Mouse (Mus musculus): ENCODE measurements around the gene Map4k1. TPM values are rescaled to one million over a fixed set of nuclear protein-coding genes. Genes with fewer than 3 reads are reported as not detected.

Map4k1 gene
- total RNA-seq (2021), result 1 to 10 TPM; 1.6 to 1.9 TPM

DNA sequence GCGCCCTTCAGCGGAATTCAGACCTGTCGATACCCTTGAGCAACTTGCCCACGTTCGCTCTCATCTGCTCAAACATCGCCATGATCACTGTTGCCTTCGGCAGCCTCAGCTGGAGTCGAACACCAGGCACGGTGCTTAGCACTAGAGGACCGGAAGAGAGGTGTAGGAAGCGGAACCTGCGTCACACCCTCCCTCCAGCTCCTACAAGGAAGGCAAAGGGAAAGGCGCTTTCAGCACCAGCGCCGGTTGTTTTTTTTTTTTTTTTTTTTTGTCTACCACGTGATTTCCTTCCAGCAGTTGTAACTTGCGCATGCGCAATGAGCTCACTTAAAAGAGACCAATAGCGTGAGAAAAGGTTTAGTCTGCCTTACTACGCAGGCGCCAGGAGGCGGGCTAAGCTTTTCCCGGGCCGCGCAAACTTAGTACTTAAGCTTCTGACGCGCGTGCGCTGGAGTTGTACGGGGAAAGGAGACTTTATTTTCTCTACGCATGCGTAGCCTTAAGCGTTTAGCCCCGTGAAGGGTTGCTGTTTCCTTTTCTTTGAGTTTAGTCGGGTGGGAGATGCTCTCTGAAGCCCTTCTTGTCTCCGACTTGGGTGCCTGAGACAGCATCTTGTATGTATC lies at the start of gene Map4k1, which contains the start of gene Eif3k:
Gene Map4k1, plus strand, starts transcription at position 400 of the 623 bp plus-strand sequence.
Gene Eif3k, minus strand, starts transcription at position 214 of the 623 bp plus-strand sequence.
- peak; percentile 94 to 96 for DNase-seq (ENCODE audit: low spot score in 2 of 2)
- intact Hi-C loops (cut with DNase I), result no loop called here

DNA sequence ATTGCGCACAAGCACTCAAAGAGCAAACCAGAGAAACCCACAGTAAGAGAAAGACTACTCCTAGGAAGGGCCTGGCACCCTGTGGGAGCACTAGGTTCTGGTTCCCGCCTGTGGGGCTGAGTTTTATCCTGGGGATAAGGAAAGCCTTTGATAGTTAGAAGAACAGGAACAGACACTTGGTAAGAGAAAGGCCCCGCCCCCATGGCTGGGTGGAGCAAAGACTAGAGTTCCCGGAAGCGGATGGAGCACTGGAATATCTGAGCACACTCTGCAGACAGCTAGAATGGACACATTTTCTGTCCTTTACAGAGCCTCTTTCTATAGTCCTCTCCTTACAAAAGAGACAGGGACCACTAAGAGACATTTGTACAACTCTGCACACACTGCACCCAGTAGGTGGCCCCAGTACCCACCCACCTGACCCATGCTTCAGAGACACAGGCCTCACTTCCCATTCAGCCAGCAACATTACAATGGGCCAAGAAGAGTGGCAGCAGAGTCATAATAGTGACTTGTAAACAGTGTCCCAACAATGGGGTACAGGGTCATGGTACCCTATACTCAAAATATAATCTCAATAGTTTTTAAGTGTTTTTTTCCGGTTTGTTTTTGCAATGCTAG lies 49.3 kb upstream of the Map4k1 start:
- intact Hi-C loops (cut with DNase I), result no loop called here
- no peak for DNase-seq (ENCODE audit: low spot score in 2 of 2)

DNA sequence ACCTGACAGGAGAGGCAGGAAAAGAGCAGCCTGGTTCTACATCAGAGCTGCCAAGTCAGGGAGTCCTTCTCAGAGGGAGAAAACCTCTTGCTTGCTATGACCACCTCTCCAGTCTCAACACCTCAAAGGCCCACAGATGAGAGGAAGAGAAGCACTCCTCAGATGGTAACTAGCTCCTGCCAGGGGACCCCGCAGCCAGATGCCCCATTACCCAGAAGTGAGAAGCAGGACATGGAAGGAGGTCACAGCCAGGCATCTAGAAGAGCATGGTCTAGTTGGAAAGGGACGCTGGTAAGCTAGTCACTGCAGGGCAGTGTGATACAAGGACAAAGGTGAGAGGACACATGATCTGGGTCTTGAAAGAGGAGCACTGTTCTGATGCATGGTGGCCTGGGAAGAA lies 48.0 kb upstream of the Map4k1 start:
- intact Hi-C loops (cut with DNase I), result no loop called here
- no peak for DNase-seq (ENCODE audit: low spot score in 2 of 2)

DNA sequence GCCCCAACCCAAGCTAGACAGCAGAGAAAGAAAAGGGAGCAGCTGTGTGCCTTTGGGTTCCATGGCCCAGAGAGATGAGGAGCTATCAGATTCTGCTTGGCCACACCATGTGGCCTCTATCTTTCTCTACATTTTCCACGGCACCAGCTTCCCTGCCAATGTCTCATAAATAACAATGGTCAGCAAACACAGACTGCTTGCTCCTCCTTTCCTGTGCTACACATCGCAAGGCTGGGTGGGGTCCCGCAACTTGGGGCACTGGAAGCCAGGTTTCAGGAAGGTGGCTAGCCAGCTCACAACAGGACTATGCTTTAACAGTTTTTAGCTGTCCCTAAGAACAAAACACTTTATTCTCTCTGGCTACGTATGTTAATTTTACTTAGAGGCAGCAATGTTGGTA lies 45.1 kb upstream of the Map4k1 start:
- no peak for DNase-seq (ENCODE audit: low spot score in 2 of 2)
- intact Hi-C loops (cut with DNase I), result no loop called here

DNA sequence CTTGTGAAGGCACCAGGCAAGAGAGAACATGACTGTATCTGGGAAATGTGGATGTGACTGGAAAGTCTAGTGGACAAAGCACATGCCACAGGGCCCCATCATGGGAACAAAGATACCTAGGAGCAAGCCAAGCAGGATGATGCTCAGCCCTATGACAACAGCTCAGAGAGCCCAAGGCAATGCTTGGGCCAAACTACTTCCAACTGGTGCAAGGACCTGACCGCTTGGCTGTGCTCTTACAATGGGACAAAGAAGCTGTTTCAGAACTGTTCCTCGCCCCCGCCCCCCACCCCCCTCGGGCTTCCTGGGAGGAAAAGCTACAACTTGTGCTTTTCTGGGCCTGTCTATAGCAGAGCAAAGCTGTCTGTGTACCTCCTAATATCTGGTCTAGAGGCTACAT lies 43.2 kb upstream of the Map4k1 start:
- intact Hi-C loops (cut with DNase I), result no loop called here
- DNase-seq (ENCODE audit: low spot score in 2 of 2), result no peak

DNA sequence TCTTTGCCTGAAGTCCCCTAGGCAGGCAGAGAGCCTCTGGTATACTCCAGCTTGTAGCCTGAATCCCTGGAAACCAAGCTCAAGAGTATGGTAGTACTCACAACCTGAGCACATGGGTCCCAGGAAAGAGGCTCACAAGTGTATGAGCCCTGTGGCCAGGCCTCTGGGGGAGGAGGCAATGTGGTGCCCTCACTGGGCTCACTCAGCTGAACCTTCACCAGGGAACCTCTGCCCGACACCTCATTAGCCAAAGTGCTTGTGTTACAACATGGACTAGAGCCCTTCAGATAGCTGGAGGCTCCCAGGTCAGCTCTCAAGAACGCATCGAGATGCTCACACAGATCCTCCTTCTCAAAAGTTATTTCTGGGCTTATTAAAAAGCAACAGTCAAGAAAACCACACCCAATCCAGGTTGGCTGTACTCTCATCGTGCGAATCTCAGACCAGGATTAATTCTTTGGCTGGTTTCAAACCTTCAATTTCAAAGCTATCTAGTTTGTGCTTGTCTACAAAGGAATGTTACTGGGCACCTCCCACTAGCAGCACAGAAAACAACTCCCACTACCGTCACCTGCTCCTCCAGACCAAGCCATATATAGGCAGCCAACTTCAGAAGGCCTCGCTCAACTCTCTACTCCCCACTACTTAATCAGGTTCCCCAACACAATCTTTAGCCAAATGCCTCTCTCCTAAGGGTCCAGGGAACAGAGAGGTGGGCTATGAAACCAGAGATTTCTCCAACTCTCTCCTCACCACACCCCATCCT lies 42.2 kb upstream of the Map4k1 start:
- intact Hi-C loops (cut with DNase I), result no loop called here
- no peak for DNase-seq (ENCODE audit: low spot score in 2 of 2)

DNA sequence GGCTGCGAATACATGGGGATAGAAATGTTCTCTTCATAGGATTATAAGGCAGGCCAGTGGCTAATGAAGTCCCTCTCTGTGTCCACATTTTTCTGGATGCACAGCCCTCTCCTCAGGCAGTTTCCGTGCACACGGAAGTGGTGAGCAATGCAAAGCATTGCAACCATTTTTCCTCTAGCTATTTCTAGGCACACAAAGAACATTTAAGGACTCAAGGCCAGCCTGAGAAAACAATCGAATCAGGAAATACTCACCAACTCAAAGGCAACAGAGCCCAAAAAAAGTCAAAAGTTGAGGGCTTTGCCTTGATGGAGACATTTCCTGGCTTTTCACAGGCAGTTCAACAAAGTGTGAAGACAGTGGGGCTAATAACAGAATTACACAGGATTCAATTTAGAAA lies 40.7 kb upstream of the Map4k1 start:
- no peak for DNase-seq (ENCODE audit: low spot score in 2 of 2)
- intact Hi-C loops (cut with DNase I), result no loop called here

DNA sequence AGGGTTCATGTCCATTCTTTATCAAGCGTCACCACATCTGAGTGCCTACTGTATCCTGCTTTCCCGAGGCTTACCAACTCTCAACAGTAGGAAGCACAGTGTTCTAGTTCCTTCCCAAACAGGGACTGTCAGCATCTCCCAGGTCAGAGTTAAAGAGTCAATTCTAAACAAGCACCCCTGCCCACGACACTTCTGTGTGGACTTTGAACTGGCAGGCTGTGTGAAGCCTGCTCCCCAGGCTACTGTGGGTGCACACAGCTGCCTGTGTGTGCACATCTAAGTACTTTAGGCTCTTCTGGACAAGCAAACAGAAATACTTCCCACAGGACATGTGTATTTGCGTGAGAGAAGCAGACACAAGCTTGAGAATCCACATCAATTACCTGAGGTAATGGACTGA lies 40.3 kb upstream of the Map4k1 start:
- intact Hi-C loops (cut with DNase I), result no loop called here
- DNase-seq (ENCODE audit: low spot score in 2 of 2), result no peak

DNA sequence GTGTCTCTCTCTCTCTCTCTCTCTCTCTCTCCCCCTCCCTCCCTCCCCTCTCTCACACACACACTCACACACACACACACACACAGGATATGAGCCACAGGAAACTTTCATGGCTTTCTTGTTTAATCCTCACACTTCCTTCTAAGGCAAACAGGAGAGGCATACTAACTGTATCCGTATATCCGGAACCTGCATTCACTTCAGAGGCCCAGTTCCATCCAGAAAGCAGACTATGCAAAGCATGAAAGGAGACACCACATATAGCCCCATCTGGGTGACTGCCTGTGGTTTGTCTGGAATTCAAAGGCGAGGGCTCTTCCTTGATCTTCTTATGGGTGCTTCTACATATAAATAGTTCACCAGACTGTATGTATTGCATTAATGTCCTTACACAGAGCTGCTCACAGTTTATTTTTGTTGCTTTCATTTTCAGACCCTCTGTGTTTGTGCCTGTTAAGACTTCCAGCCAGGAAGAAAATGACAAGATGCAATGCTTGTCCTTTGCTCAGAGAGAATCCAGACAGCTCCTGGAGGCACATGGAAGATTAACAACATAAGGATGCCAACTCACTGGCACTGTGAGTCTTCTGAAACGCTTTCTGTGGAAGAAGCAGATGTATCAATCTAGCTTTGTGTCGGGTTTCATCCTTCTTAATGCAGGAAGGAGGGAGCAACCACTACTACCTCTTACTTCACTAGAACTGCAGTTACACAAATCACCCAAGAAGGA lies 38.2 kb upstream of the Map4k1 start:
- intact Hi-C loops (cut with DNase I), result no loop called here
- DNase-seq (ENCODE audit: low spot score in 2 of 2), result no peak

DNA sequence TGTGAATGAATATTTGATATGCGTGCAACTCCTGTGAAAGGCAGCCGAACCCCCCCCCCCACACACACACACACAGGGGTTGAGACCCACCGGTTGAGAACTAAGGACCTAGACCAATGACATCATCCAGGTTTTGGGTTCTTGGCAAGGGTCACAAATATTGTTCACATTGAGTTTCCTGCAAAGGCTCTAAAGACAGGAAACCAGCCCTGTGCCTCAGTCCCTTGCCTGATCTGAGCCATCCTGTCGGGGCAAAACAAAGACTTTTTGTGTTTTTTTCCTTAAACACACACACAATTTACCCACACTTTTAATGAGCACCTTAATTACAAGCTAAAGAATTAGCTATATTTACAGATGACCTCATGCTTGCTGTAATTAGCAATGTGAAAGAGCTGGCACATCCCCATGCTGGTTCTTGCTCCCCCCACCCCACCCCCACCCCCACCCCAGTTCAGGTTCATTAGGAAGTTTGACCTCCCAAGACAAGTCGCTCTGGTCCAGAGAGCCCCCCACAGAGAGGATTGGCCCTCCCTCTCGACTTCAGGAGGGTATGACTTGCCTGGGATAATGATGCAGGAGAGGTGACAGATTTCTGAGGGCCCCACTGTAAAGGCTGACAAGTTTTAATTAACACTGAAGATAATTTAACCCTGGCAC lies 37.0 kb upstream of the Map4k1 start:
- intact Hi-C loops (cut with DNase I), result no loop called here
- DNase-seq (ENCODE audit: low spot score in 2 of 2), result no peak

DNA sequence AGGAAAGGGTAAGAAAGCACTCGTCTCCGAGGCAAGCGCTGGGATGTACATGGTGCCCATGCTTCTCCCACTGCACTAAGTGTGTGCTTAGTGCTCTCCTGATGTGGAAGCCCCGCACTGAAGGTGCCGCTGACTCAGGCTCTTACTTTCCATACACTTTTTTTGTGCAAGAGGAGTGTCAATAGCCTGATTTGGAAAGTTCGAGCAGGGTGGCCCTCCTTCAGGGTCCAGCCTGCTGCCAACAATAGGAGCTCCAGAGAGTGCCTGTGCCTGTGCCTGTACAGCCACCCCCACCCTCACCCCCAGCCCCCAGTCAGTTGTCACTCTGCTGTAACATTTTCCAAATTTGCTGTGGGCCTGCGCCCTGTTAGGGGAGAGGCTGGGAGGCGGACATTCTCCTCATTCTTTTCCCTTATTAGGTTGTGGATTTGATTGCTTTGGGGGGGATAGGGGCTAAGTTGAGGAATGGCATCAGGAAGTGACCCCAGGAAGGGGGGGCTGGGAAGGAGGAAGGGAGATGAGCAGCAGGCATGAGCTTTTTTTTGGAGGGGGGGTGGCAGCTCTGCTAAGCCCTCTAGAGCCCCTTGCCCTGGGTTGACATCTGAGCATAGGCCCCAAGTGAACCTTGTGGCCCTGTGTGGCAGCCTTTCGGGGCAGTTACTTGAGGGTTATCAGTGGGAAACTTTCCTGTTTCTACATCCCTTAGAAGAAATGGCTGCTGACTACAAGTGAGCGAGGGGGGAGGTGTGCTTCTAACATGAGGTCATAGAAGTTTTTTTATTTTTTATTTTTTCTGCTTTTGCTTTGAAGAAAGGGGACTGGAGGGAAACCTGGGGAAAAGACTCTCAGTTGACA lies 36.2 kb upstream of the Map4k1 start:
- no peak for DNase-seq (ENCODE audit: low spot score in 2 of 2)
- intact Hi-C loops (cut with DNase I), result no loop called here

DNA sequence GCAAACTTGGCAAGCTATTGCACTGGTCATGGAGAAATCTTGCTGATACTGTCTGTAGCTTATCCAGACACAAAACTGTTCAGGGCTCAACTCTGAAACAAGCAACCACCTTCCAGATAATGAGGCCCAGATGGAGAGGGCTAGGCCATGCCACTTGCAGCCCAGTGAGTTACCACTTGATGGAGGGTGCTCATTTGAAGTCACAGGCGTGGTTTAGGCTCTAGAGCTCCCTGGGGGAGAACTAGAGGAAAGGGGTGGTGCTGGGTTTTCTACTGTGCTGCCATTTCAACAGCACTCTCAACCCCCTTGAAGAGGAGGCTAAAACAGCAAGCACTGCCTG lies 35.6 kb upstream of the Map4k1 start:
- DNase-seq (ENCODE audit: low spot score in 2 of 2), result no peak
- intact Hi-C loops (cut with DNase I), result no loop called here

DNA sequence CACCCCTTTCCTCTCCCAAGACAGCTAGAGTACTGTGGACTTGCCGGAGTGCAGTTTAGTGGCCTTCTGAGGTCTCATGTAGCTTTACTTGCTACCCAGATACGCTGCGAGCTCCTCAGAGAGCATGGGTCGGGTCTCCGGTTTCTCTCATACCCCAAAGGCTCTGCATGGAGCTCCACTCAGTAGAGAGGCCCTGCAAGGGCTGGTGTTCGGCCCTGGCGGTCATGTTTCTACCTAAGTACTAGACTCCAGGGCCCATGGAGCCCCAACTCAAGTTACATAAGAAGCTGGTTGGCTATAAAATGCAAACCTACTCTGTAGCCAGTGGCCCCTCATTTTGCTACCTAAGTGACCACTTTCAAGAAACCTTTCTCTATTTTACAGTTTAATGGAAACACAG lies 33.1 kb upstream of the Map4k1 start:
- intact Hi-C loops (cut with DNase I), result no loop called here
- no peak for DNase-seq (ENCODE audit: low spot score in 2 of 2)

DNA sequence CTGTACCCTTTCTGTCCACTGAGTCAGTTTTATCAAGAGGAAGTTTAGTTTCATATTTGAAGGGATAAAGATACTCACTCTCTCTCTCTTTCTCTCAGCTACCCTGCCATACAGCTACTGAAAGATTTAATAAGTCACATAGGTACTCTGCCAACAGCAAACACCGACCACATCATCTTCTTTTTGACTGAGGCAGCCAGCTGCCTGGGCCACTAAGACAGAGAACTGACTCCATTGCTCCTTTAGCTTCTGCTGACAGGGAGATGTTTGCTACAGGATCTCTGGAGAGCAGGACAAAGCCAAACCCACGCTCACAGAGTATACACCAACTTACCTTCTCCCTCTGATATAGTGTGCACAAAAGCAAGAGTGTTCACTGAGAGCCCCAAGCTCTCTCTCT lies 32.6 kb upstream of the Map4k1 start:
- DNase-seq (ENCODE audit: low spot score in 2 of 2), result no peak
- intact Hi-C loops (cut with DNase I), result no loop called here

DNA sequence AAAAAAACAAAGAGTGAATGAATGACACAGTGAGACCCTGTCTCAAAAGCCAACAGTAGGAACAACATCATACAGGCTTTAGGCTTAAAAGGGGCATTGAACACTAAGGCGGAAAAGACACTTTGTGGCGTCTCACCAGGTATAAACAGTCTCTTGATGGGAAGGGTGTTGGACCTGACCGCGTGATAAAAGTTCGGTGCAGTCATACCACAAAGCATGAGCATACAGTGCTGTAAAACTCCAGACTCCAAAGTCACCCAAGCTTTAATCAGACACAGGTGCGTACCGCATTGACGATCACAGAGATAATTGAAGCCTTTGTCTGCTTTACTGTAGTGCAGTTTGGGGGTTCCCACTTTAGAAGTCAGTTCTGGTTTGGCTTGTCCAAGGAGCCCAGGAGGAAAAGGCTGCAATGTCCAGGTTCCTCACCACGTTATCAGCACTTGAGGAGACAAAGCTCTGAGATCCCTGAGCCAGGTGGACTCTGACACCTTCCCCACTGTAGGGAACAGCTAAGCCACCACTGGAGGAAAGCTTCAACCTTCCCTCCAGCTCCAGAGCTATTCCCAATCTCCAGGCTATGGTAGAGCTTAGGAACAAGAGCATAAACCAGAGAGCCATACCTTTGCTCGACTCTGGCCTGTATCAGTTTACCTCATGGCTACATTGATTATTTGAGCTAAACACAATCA lies 31.4 kb upstream of the Map4k1 start:
- intact Hi-C loops (cut with DNase I), result no loop called here
- no peak for DNase-seq (ENCODE audit: low spot score in 2 of 2)

DNA sequence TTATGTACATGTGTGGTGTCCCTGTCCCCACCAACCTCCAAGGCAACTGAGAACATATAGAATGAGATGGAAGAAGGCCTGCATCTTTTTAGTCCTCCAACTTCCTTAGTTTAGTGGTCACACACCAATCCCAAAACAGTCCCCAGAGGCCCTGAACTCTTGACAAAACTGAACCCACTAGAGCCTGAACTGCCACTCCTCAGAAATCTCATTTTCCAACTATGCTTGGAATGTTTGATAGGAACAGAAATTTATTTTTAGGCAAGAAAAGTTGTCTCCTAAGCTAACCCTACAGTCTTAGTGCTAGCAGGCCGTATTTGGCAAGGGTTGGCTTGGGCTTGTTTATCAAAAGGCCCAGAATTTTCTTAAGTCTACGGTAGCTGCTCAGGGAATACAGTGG lies 30.1 kb upstream of the Map4k1 start:
- intact Hi-C loops (cut with DNase I), result no loop called here
- DNase-seq (ENCODE audit: low spot score in 2 of 2), result no peak

DNA sequence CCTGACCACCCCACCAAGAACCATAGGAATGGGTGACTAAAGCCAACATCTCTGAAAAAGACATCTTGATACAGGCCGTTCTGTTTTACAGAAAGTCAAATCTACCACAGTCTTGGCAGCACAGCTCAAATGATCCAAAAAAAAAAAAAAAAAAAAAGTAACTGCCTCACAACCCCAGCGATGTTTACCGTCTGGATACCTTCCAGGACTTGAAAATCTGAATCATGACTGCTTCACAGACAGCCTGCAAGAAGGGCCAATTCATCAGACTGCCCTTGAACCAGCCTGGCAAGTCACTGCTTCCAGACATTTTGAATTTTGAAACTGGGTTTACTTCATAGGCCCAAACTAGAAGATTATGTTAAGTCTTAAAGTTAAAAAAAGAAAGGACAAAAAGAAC lies 29.1 kb upstream of the Map4k1 start:
- no peak for DNase-seq (ENCODE audit: low spot score in 2 of 2)
- intact Hi-C loops (cut with DNase I), result no loop called here

DNA sequence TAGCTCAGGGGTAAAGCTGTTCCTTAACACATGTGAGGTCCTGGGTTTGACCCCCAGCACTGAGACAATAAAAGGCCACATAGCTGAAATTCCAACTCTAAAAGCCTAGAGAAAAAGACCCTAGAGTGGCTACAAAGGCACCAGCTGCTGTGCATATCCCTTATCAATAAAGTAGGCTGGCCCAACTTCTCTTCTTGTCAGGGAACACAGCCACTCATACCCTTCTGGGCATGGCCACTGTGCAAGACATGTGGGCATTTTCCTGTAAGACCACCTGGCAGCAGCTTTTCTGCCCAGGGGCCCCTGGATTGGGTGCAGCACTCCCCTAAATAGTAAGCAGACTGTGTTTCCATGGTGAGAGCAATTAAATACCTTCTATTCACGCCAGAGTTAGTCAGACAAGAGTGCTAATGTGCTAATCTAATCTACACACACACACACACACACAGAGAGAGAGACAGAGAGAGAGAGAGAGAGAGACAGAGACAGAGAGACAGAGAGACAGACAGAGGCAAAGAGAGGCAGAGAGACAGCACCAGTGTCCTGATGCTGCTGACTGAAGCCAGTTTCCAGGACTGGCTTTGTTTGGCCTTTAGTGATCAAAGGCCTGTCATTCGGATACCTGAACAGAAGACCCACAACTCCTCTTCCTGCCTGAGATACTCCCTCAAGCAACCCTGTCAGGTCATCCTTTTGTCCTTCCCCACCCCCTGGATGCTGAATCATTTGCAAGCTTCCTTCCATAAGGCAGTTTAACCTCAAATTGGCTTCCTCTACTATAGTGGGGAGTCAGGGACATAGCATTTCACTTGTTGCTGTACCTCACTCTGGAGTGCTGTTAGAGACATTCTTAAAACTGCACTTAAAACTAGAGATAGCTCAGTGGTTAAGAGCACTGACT lies 28.1 kb upstream of the Map4k1 start:
- intact Hi-C loops (cut with DNase I), result no loop called here
- no peak for DNase-seq (ENCODE audit: low spot score in 2 of 2)

Measured in left cerebral cortex, postnatal 36 days (tissue).